Mouse (Mus musculus): ENCODE measurements at regions not wholly inside any gene's neighbourhood (a gene's known extent, or its start where the extent isn't known, plus 50 kb on each side); places are given as distances from the start of the nearest gene placed in this dataset.
"Not testable (repeated sequence)": the region's sequence is repeated elsewhere in the genome, so short reads cannot be mapped to it uniquely, and the experiment has no call there.

GRCm38 (mm10) chr1:80969927-80970326 is 106.8 kb upstream of the Nyap2 start:
- DNase-seq = no peak

GRCm38 (mm10) chr1:80969194-80969593 is 107.6 kb upstream of the Nyap2 start:
- DNase-seq = no peak

- DNase-seq = no peak
These were observed 111.0 kb upstream of the Nyap2 start for GRCm38 (mm10) chr1:80965792-80966191.

GRCm38 (mm10) chr1:80964376-80964775 is 112.4 kb upstream of the Nyap2 start:
- no peak for DNase-seq

- peak; percentile 24 for DNase-seq
These were observed 112.9 kb upstream of the Nyap2 start for GRCm38 (mm10) chr1:80963838-80964237.

- DNase-seq = no peak
These were observed 126.3 kb upstream of the Nyap2 start for GRCm38 (mm10) chr1:80950406-80950805.

GRCm38 (mm10) chr1:80946049-80946448 is 130.7 kb upstream of the Nyap2 start:
- DNase-seq = not testable (repeated sequence)

GRCm38 (mm10) chr1:80939372-80939771 is 137.4 kb upstream of the Nyap2 start:
- no peak for DNase-seq

GRCm38 (mm10) chr1:80899281-80899680 is 141.0 kb upstream of the Dock10 start:
- DNase-seq = no peak

- no peak for DNase-seq
These were observed 116.0 kb upstream of the Dock10 start for GRCm38 (mm10) chr1:80874140-80874849.

- DNase-seq = no peak
These were observed 115.3 kb upstream of the Dock10 start for GRCm38 (mm10) chr1:80873596-80873995.

- no peak for DNase-seq
These were observed 110.5 kb upstream of the Dock10 start for GRCm38 (mm10) chr1:80868805-80869204.

GRCm38 (mm10) chr1:80856981-80857380 is 98.7 kb upstream of the Dock10 start:
- DNase-seq = no peak

GRCm38 (mm10) chr1:80854945-80855656 is 96.8 kb upstream of the Dock10 start:
- no peak for DNase-seq

GRCm38 (mm10) chr1:80854289-80854701 is 96.0 kb upstream of the Dock10 start:
- DNase-seq = peak; percentile 15

GRCm38 (mm10) chr1:80852761-80853160 is 94.4 kb upstream of the Dock10 start:
- peak; percentile 17 for DNase-seq

- DNase-seq = peak; percentile 30
These were observed 72.0 kb upstream of the Dock10 start for GRCm38 (mm10) chr1:80830196-80830794.

GRCm38 (mm10) chr1:80826383-80826782 is 68.1 kb upstream of the Dock10 start:
- no peak for DNase-seq

- no peak for DNase-seq
These were observed 65.6 kb upstream of the Dock10 start for GRCm38 (mm10) chr1:80823953-80824352.

GRCm38 (mm10) chr1:80822185-80822584 is 63.9 kb upstream of the Dock10 start:
- DNase-seq = no peak

GRCm38 (mm10) chr1:80812906-80813305 is 54.6 kb upstream of the Dock10 start:
- no peak for DNase-seq

Data from cerebellum, adult 8-10 months (tissue).